Mouse (Mus musculus): ENCODE results near the gene Cd72. TPM values are rescaled to one million over a fixed set of nuclear protein-coding genes. Genes with fewer than 3 reads are reported as not detected.
A peak's percentile ranks its signal among the peaks of the same experiment; 100 is the strongest.

Gene Cd72
- polyA plus RNA-seq, 1 experiment, result 0.63 TPM

GRCm38 (mm10) chr4:43416071-43416490 is 38.3 kb downstream of the Cd72 start:
- Histone ChIP-seq H3K4me3 (ENCODE audit: control insufficient read depth, low read depth, low read length) (no peak overlapping the region), H3K4me1 (ENCODE audit: control insufficient read depth, insufficient read depth, low read length) (no peaks in the 10 kb centered on the region; the same call in 1 of the 2 replicates), H3K36me3 (ENCODE audit: control insufficient read depth, insufficient read depth, low read length) (no peaks in the 10 kb centered on the region), H3K27ac (ENCODE audit: control insufficient read depth, insufficient read depth, low read depth, low read length) (no peak overlapping the region), H3K27me3 (ENCODE audit: control insufficient read depth, insufficient read depth, low read length) (no peaks in the 10 kb centered on the region)
- TF ChIP-seq CTCF (IDR thresholded peaks at IDR 0.05; ENCODE audit: control insufficient read depth, insufficient read depth, insufficient replicate concordance, low read depth, low read length), result no peak
- no peak for TF ChIP-seq POLR2A (IDR thresholded peaks at IDR 0.05; ENCODE audit: control insufficient read depth, low read depth, low read length)

DNA sequence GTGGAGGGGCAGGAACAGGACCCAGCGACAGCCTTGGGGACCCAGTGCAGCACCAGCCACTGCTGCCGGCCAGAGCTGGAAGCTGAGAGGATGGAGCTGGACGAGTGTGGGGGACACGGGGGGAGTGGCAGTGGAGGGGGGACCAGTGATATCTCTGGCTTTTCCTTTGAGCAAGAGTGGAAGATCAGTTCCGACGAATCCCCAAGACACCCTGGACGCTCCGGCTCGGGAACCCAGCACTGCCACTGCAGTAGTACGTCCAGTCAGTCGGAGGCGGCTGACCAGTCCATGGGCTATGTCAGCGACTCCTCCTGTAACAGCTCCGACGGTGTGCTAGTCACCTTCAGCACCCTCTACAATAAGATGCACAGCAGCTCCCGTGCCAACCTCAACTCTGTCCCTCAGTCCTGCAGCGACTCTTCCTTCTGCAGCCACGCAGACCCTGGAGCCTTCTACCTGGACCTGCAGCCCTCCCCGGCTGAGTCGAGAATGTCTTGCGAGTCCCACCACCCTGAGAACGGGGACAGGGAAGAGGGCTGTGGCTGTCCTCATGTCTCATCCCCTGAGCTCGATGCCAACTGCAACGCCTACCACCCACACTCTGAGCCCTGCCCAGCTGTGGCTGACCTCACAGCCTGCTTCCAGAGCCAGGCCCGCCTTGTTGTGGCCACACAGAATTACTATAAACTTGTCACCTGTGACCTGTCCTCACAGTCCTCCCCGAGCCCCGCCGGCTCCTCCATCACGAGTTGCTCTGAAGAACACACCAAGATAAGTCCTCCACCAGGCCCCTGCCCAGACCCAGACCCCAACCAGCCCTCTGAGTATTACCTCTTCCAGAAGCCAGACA is 39.0 kb downstream of the Cd72 start:
- H3K36me3 ChIP-seq (ENCODE audit: control insufficient read depth, insufficient read depth, low read length), result no peaks in the 10 kb centered on the region
- TF ChIP-seq POLR2A (IDR thresholded peaks at IDR 0.05; ENCODE audit: control insufficient read depth, low read depth, low read length), result no peak
- TF ChIP-seq CTCF (IDR thresholded peaks at IDR 0.05; ENCODE audit: control insufficient read depth, insufficient read depth, insufficient replicate concordance, low read depth, low read length), result no peak
- H3K4me3 ChIP-seq (ENCODE audit: control insufficient read depth, low read depth, low read length), result no peak overlapping the region
- H3K27ac ChIP-seq (ENCODE audit: control insufficient read depth, insufficient read depth, low read depth, low read length), result no peak overlapping the region
- H3K27me3 ChIP-seq (ENCODE audit: control insufficient read depth, insufficient read depth, low read length), result no peaks in the 10 kb centered on the region
- no peaks in the 10 kb centered on the region; the same call in 1 of the 2 replicates for H3K4me1 ChIP-seq (ENCODE audit: control insufficient read depth, insufficient read depth, low read length)

GRCm38 (mm10) chr4:43414761-43415160 is 39.7 kb downstream of the Cd72 start:
- Histone ChIP-seq H3K4me1 (ENCODE audit: control insufficient read depth, insufficient read depth, low read length) (no peaks in the 10 kb centered on the region; the same call in 1 of the 2 replicates), H3K27ac (ENCODE audit: control insufficient read depth, insufficient read depth, low read depth, low read length) (no peak overlapping the region)

DNA sequence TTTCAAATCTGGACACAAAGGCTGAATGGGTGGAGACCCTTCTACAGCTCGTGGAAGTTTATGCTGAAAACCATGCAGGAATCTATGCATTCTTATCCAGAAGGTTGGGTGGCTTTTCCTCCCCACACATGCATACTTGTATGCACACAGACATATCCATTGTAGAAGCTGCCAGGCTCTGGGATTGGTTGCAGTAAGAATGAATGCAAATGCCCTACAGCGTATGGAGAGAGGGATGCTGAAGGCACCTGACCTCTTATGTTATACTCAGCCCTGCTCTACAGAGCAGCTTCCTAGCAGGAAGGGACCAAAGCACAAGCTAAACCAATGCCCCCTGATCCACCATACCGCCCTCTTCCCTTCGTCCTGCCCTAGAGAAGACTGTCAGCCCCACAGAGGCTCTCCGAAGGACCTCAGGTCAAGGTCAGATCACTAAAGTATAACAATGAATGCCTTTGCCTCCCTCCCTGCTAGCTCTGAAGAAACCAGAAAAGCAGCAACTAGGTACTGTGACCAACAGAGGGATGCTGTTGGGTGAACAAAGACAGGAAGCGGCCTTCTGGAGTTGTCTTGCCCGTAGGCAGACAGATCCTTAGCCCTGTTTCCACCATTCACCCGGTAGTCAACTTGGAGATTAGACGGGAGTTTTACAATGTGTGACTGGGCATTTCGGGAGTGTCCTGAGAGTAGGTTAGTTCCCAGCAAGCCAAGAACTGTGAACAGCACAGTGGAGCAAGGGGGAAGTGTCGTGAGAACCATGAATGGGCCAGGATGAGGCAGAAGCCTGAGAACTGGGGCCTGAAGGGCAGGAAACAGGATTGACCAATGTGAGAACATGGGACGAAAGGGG is 47.1 kb downstream of the Cd72 start:
- no peak overlapping the region for H3K27ac ChIP-seq (ENCODE audit: control insufficient read depth, insufficient read depth, low read depth, low read length)
- TF ChIP-seq CTCF (IDR thresholded peaks at IDR 0.05; ENCODE audit: control insufficient read depth, insufficient read depth, insufficient replicate concordance, low read depth, low read length) (no peak), POLR2A (IDR thresholded peaks at IDR 0.05; ENCODE audit: control insufficient read depth, low read depth, low read length) (no peak)

More at GRCm38 (mm10) chr4:43414761-43415160, 39.7 kb downstream of the Cd72 start:
- Histone ChIP-seq H3K4me3 (ENCODE audit: control insufficient read depth, low read depth, low read length) (no peak overlapping the region), H3K36me3 (ENCODE audit: control insufficient read depth, insufficient read depth, low read length) (no peaks in the 10 kb centered on the region), H3K27me3 (ENCODE audit: control insufficient read depth, insufficient read depth, low read length) (no peaks in the 10 kb centered on the region)
- TF ChIP-seq CTCF (IDR thresholded peaks at IDR 0.05; ENCODE audit: control insufficient read depth, insufficient read depth, insufficient replicate concordance, low read depth, low read length), result no peak
- TF ChIP-seq POLR2A (IDR thresholded peaks at IDR 0.05; ENCODE audit: control insufficient read depth, low read depth, low read length), result no peak

DNA sequence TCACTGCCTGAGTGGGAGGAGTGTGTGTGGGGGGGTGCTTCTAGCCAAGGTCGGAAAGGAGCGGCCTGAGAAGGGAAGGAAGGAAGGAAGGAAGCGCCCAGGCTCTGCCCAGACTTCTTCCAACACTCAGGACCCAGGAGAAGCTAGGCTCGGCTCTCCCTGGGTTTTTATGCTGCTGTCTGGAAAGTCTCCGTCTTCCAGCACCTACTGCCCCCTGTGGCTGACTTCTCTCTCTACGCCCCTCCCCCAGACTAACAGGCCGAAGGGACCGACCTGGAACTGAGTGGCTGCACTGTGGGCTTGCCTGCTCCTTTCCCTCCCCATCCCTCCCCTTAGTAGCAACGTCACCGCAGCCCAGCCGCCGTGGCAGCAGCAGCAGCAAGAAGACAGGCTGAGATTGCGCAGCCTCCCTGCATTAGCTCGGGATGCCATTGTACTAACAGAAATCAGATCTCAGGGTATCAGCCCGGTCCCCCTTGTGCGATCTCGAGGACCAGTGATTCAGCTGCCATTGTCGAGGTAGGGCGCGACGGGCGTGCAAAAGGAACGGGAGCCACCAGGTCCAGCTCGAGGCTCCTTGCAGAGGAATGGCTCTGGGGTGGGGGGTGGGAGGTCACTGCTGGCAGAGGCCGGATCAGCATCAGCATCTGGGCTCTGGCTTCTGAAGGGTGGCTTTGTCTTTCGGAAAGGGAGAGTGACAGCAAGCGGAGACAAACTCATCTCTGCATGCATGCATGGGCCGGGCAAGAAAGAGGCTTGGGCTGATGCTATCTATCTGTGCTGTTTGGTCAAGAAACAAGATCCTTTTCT is 48.1 kb downstream of the Cd72 start:
- no peak for TF ChIP-seq CTCF (IDR thresholded peaks at IDR 0.05; ENCODE audit: control insufficient read depth, insufficient read depth, insufficient replicate concordance, low read depth, low read length)
- peak; percentile 8; the same call in 1 of the 2 replicates for TF ChIP-seq POLR2A (IDR thresholded peaks at IDR 0.05; ENCODE audit: control insufficient read depth, low read depth, low read length)
- H3K4me3 ChIP-seq (ENCODE audit: control insufficient read depth, low read depth, low read length), result peak overlapping the region; percentile 51
- H3K27me3 ChIP-seq (ENCODE audit: control insufficient read depth, insufficient read depth, low read length), result no peaks in the 10 kb centered on the region
- peaks cover 3% of the 10 kb centered on the region; the same call in 1 of the 2 replicates for H3K4me1 ChIP-seq (ENCODE audit: control insufficient read depth, insufficient read depth, low read length)
- no peaks in the 10 kb centered on the region for H3K36me3 ChIP-seq (ENCODE audit: control insufficient read depth, insufficient read depth, low read length)
- H3K27ac ChIP-seq (ENCODE audit: control insufficient read depth, insufficient read depth, low read depth, low read length), result peak overlapping the region; percentile 76

More for the DNA sequence above, 47.1 kb downstream of the Cd72 start:
- H3K4me3 ChIP-seq (ENCODE audit: control insufficient read depth, low read depth, low read length), result no peak overlapping the region
- H3K27me3 ChIP-seq (ENCODE audit: control insufficient read depth, insufficient read depth, low read length), result no peaks in the 10 kb centered on the region
- no peaks in the 10 kb centered on the region for H3K36me3 ChIP-seq (ENCODE audit: control insufficient read depth, insufficient read depth, low read length)
- peaks cover 3% of the 10 kb centered on the region; the same call in 1 of the 2 replicates for H3K4me1 ChIP-seq (ENCODE audit: control insufficient read depth, insufficient read depth, low read length)

DNA sequence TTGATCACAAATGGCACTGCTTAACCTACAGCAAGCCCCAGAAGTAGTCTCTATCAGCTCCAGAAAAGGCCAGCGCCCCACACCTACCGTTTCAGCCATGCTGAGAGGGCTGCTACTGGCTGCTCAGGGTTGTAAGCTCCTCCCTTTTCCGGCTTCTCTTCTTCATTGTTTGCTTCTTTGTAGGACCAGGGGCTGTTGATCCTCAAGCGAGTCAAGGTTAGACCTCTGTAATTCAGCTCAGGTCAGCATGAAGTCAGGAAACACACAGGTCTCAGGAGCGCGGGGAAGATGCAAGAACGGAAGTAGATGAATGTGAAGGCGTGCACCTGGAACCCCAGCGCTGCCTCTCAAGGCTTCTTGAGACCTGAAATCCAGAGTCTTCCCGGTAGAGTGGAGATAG is 49.7 kb downstream of the Cd72 start:
- Histone ChIP-seq H3K4me1 (ENCODE audit: control insufficient read depth, insufficient read depth, low read length) (peaks cover 3% of the 10 kb centered on the region; the same call in 1 of the 2 replicates), H3K27me3 (ENCODE audit: control insufficient read depth, insufficient read depth, low read length) (no peaks in the 10 kb centered on the region), H3K27ac (ENCODE audit: control insufficient read depth, insufficient read depth, low read depth, low read length) (0 out of 2 replicates have a peak overlapping the region, but pooled peaks have one; percentile 3), H3K36me3 (ENCODE audit: control insufficient read depth, insufficient read depth, low read length) (no peaks in the 10 kb centered on the region), H3K4me3 (ENCODE audit: control insufficient read depth, low read depth, low read length) (no peak overlapping the region)
- TF ChIP-seq POLR2A (IDR thresholded peaks at IDR 0.05; ENCODE audit: control insufficient read depth, low read depth, low read length) (no peak), CTCF (IDR thresholded peaks at IDR 0.05; ENCODE audit: control insufficient read depth, insufficient read depth, insufficient replicate concordance, low read depth, low read length) (no peak)

All from testis, adult 2 months (tissue).